Mouse (Mus musculus) telencephalon, adult 2 months (tissue): ENCODE measurements at regions not wholly inside any gene's neighbourhood (a gene's known extent, or its start where the extent isn't known, plus 50 kb on each side); places are given as distances from the start of the nearest gene placed in this dataset.

ENCODE experiments used
- DNase-seq: peaks from one replicate; pipeline ENCODE4 v3.0.0-alpha.2; 2011; ENCODE audit warnings: low read depth, low spot score

DNA sequence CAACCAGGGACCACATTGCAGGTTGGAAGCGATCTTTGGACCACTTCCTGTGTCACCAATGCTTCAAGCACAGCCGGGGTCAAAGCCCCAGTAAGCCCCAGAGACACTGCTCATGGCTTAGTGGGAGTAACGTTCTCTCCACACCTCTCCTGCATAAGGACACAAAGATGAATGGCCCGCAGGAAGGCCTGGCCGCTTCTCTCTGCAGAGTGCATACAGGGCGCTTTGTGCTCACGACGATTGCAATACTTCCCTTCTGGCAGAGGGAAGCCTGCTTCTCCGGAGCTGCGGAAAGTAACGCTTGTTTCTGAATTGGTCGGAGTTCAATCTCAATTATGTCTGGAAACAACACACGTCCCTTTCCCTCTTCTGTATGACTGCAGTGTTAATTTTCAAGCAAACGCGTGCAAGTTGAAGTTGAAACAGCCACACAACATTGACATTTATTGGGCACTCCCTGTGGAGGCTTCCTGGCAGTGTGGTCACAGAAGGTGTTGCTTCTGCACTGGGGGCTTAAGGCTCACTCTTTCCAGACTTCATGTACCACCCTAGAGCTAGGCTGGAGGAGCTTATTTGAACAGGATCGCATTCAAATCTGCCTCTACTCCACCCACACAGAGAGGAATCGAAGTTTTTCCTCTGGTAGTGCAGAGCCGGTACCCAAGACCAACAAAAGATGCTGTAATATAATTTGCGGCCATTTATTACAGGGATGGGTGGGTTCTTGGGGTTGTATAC is 168.4 kb downstream of the Ndfip2 start:
- no peak for DNase-seq

DNA sequence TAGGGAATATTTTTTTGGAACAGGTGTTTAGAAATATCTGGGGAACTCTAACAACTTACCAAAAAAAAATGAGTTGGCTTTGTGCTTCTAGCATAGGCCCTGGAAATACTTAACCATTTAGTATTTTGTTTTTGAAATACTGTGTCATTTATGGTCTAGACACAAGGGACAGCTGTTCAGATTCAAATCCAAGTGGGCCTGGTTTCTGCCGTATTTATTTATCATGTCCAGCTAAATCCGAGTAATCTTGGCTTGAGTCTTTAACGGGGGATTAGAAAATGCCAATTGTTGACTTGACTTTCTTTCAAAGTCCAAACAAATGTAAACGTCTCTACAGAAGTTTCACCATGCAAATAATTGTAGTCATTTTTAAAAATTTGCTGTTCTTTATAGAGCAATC is 159.6 kb downstream of the Ndfip2 start:
- DNase-seq, result no peak

DNA sequence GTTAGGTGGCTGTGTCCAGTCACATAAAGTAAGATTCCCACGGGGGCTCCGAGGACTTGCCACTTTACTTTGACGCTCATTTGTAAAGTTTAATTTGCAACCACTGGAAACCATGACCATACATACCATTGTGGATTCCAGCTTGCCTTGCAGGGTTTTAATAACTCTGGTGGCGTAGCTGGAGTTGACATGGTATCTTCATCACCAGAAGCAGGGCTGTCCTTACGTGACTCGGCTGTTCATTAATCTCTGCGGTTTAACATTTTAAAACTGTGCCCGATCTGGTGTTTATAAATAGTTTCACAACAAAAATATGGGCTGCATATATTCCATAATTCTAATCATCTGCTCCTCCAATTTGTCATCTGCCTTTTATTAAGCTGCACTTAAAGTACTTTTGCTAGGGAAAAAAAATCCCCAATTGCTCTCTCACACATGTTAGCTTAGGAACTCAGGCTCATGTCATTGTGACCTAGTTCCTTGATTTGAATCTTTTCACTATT is 159.1 kb downstream of the Ndfip2 start:
- DNase-seq, result no peak

- DNase-seq, result no peak
Observed at GRCm38 (mm10) chr14:105416964-105417363, 158.6 kb downstream of the Ndfip2 start.

DNA sequence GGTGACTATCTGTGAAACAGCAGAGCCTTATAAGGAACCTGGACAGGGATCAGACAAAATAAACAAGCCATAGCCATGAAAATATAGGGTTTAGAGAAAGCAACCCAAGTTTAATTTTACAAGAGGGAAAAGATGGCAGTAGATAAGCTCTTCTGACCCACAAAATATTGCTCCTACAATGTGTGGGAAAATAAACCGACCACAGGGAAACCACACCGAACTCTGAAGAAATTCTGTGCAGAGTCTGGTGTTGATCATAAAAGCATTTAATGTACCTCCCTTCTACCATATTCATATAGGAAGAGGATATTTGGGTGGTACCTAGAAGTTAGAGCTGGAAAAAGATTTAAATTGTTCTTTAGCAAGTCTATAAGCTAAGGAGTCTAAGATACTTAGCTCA is 146.3 kb downstream of the Ndfip2 start:
- no peak for DNase-seq

DNA sequence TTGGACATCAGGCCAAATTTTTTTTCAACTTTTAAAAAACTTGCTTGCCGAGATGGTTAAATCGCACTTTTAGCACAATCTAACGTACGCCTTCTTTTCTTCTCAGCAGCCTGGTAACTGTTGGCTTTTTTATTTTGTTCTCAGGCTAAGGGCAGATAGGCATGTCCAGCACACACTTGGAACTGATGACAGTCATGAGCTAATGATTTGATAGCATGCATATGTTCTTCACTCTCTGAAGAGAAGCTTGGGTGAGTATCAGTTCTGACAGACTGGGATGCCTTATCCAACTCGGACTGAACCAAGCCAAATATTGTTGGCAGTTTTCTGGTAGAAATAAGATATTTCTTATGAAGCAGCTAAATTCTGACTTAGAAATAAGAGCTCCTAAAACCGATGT is 145.9 kb downstream of the Ndfip2 start:
- DNase-seq, result no peak

DNA sequence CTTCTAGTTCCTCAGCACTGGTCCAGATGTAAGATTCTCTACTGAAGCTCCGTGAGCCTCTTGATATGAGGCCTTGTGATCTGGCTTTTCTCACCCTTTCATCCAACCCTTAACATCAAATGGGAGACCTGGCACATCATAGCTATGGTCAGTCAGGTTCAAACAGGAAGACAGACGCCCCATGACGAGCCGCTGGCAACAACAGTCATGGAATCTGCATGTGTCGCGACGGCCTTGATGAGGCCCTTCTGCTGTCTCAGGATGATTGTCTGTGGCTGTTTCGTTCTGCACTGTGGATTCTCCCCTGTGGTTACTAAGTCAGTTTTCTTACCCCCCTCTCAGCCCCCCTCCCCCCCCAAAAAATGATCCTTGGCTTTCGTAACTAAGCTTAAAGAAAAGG is 144.9 kb downstream of the Ndfip2 start:
- no peak for DNase-seq

DNA sequence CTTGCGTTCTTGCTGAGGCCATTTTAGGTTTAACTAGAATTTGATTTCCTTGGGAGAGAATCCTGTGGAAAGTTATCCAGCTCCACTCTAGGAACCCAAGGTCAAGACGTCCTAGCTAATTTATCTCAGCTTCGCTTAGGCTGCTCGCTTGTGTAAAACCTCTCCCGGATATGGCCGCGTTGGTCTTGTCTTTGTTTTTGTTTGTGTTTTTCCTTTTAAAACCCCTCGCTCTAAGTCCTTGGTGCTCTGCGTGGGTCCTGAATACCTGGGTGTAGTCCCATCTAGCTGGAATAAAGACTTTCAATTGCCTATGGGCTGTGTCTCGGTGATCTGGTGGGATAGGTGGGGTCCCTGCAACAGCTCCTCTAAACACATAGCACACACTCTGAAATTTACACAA is 144.2 kb downstream of the Ndfip2 start:
- no peak for DNase-seq

GRCm38 (mm10) chr14:105397467-105397866 is 139.1 kb downstream of the Ndfip2 start:
- DNase-seq, result peak; percentile 39

GRCm38 (mm10) chr14:105392079-105392813 is 133.9 kb downstream of the Ndfip2 start:
- no peak for DNase-seq

DNA sequence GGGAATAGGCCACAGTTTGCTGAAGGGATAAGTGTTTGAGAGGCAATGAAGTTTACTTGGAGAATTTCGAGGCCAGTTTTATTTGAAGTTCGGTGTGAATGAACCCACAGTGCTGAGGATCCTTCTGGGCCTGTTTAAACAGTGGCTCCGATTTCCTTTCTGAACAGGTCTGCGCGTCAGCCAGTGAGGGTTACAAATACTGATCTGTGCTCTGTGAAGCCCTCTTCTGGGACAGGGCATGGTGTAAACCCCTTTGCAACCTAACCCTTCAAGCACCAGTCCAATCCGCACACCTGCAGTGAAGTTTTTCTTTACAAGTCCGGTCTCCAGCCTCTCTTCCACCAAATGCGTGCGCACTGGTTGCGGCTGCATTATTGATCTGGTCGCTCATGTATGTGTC is 133.1 kb downstream of the Ndfip2 start:
- DNase-seq, result no peak

DNA sequence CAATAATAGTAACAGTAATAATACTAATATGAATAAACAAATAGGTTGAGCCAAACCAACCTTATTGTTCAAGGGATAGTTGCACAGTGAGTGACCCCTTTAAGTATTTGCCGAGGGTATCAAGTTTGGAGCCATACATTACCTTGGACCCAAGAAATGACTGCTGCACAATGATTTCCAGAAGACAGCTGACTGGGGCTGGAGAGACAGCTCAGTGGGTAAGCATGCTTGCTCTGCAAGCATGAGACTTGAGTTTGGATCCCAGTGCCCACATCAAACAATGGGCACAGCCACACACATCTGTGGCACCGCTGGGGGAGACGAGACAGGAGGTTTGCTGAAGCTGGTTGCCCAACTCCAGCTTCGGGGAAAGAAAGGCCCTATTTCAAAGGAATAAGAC is 126.7 kb downstream of the Ndfip2 start:
- DNase-seq, result no peak

DNA sequence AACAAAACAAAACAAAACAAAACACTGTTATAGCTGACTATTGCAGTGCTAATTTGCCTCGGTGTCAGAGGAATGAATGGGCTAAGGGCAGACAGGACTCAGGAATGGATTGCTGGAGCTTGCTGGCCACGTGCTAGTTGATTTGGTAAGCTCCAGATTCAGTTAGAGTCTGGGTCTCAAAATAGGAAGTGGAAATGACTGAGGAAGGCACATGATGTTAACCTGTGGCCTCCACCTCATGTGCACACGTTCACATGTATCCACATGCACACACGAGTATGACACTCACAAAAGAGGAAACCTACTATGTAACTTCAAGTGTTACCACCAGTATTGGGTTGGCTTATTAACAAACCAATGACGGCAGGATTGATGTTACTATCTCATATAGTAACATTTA is 125.0 kb downstream of the Ndfip2 start:
- no peak for DNase-seq

GRCm38 (mm10) chr14:105380101-105380500 is 121.7 kb downstream of the Ndfip2 start:
- no peak for DNase-seq

GRCm38 (mm10) chr14:105377770-105378169 is 119.4 kb downstream of the Ndfip2 start:
- peak; percentile 9 for DNase-seq

GRCm38 (mm10) chr14:105377035-105377621 is 118.8 kb downstream of the Ndfip2 start:
- DNase-seq, result no peak

- no peak for DNase-seq
Observed at GRCm38 (mm10) chr14:105369637-105370435, 111.5 kb downstream of the Ndfip2 start.

DNA sequence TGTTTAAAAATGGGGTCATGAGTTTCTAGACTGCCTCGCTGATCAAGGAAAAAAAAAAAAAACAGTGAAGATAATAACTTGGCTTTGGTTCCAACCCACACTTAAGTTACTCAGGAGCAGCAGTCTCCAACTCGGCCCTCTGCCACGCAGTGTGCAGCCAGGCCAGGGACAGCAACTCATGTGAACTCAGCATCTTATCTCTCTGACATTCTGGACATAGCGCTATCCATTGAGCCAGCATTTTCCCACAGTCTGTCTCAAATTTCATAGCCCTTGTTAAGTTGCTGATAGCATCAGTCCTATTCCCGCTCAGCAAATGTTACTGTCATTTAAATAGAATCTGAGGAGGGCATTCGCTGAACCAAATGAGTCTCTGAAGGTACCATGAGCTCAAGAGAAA is 102.2 kb downstream of the Ndfip2 start:
- DNase-seq, result no peak

- DNase-seq, result no peak
Observed at GRCm38 (mm10) chr14:105359829-105360228, 101.5 kb downstream of the Ndfip2 start.
